1 mouse cellular context compared by ENCODE assay signal in genomic region chr13:23556906-23557305, GRCm38 (mm10).
TF ChIP-seq lines count a peak whose summit lies in the region.

No protein-coding gene starts in this region.

TF ChIP-seq in MEL, 35 proteins besides CTCF, POLR2A, EP300 and RAD21:
- TF ChIP-seq GATA1 (IDR thresholded peaks at IDR 0.05; ENCODE audit: low read depth, low read length) (no peak), TCF12 (IDR thresholded peaks at IDR 0.05; ENCODE audit: low read depth, low read length) (no peak), MYC (IDR thresholded peaks at IDR 0.05; ENCODE audit: low read depth, low read length) (no peak), NELFE (IDR thresholded peaks at IDR 0.05; ENCODE audit: low read depth, low read length) (no peak), TBP (IDR thresholded peaks at IDR 0.05; ENCODE audit: low read depth, low read length) (no peak), MAZ (IDR thresholded peaks at IDR 0.05; ENCODE audit: low read depth, low read length) (no peak), CHD1 (IDR thresholded peaks at IDR 0.05; ENCODE audit: low read depth, low read length) (no peak), BHLHE40 (IDR thresholded peaks at IDR 0.05; ENCODE audit: borderline replicate concordance, low read depth, low read length) (no peak), TAL1 (IDR thresholded peaks at IDR 0.05; ENCODE audit: low read length) (no peak), NRF1 (IDR thresholded peaks at IDR 0.05; ENCODE audit: insufficient read depth, low read depth, low read length, poor library complexity, severe bottlenecking) (no peak), USF2 (IDR thresholded peaks at IDR 0.05; ENCODE audit: borderline replicate concordance in 1 of 2, insufficient read depth in 1 of 2, low read depth in 1 of 2, low read length in 2 of 2) (no peak), HCFC1 (IDR thresholded peaks at IDR 0.05; ENCODE audit: low read depth, low read length) (no peak), ZC3H11A (IDR thresholded peaks at IDR 0.05; ENCODE audit: low read depth, low read length) (no peak), CHD2 (IDR thresholded peaks at IDR 0.05; ENCODE audit: low read length) (no peak), E2F4 (IDR thresholded peaks at IDR 0.05; ENCODE audit: borderline replicate concordance, low read depth, low read length) (no peak), USF1 (IDR thresholded peaks at IDR 0.05; ENCODE audit: low read depth, low read length) (no peak), KAT2A (conservative IDR thresholded peaks at IDR 0.05; ENCODE audit: low read depth, low read length) (no peak), MAX (IDR thresholded peaks at IDR 0.05; ENCODE audit: low read length) (no peak)
